In genomic region chr4:21878776-21879175, GRCm38 (mm10) we compare ENCODE assay signal across 9 mouse cellular contexts. TPM values are rescaled to one million over a fixed set of nuclear protein-coding genes. Genes with fewer than 3 reads are reported as not detected.
DNase-seq lines count a peak whose midpoint lies in the region; ATAC-seq and TF ChIP-seq lines count a peak whose summit lies in the region.
"Had no signal": no experiment of that assay in that cellular context is flagged by ENCODE, and none has a peak within 500 bp of the region (broad histone marks: within the 10 kb centered on the region; RNA-seq: fewer than 3 reads in every experiment).

No protein-coding gene starts in this region.

- peak overlapping the region; percentile 72 for H3K4me2 ChIP-seq in heart, embryonic 11.5 days
- H3K4me2 ChIP-seq in forebrain, postnatal 0 days (ENCODE audit: low read depth) = peak overlapping the region; percentile 59

- TF ChIP-seq RAD21 in MEL (IDR thresholded peaks at IDR 0.05; ENCODE audit: low read depth, low read length) = no peak

- peak overlapping the region; percentile 72 for H3K4me3 ChIP-seq in heart, embryonic 11.5 days (ENCODE audit: low read depth, low read length)
- H3K4me3 ChIP-seq in MEL (ENCODE audit: control insufficient read depth in 1 of 2, insufficient read depth in 1 of 2, low read depth in 2 of 2, low read length in 2 of 2) = peak overlapping the region; percentile 68 to 88
- H3K4me3 ChIP-seq in forebrain, postnatal 0 days (ENCODE audit: low read depth, low read length) = peak overlapping the region; percentile 83
- H3K4me3 ChIP-seq in macrophage (ENCODE audit: inconsistent target) = peak overlapping the region; percentile 73

- TF ChIP-seq CTCF in MEL (IDR thresholded peaks at IDR 0.05 in 2 of 3, conservative IDR thresholded peaks at IDR 0.05 in 1 of 3; ENCODE audit: control insufficient read depth in 1 of 3, insufficient read depth in 1 of 3, low read depth in 2 of 3, low read length in 3 of 3, poor library complexity in 1 of 3, severe bottlenecking in 1 of 3) = no peak
- TF ChIP-seq CTCF in forebrain, postnatal 0 days (IDR thresholded peaks at IDR 0.05; ENCODE audit: low read depth) = no peak

- H3K36me3 ChIP-seq in heart, embryonic 11.5 days (ENCODE audit: control insufficient read depth, insufficient read depth, low read length) = peaks cover 3% of the 10 kb centered on the region
- H3K36me3 ChIP-seq in MEL (ENCODE audit: control insufficient read depth in 1 of 2, insufficient read depth in 2 of 2, low read length in 2 of 2) = peaks cover 8 to 9% of the 10 kb centered on the region in 2 experiments
- H3K36me3 ChIP-seq in forebrain, postnatal 0 days (ENCODE audit: insufficient read depth) = peaks cover 4% of the 10 kb centered on the region
- peaks cover 22% of the 10 kb centered on the region for H3K36me3 ChIP-seq in macrophage (ENCODE audit: inconsistent target)

- no peak overlapping the region for H3K27ac ChIP-seq in heart, embryonic 11.5 days (ENCODE audit: low read depth, low read length)
- H3K27ac ChIP-seq in MEL (ENCODE audit: control insufficient read depth, low read depth, low read length) (no peak overlapping the region), macrophage (no peak overlapping the region)
- no peak overlapping the region for H3K27ac ChIP-seq in forebrain, postnatal 0 days (ENCODE audit: low read depth, low read length)

- H3K9me3 ChIP-seq in heart, embryonic 11.5 days (replicated peaks; ENCODE audit: control insufficient read depth, low read length) = no peaks in the 10 kb centered on the region
- no peaks in the 10 kb centered on the region for H3K9me3 ChIP-seq in MEL (replicated peaks; ENCODE audit: insufficient read depth, low read length)
- H3K9me3 ChIP-seq in forebrain, postnatal 0 days (ENCODE audit: low read length) = no peaks in the 10 kb centered on the region

- H3K4me1 ChIP-seq in heart, embryonic 11.5 days (ENCODE audit: control insufficient read depth, insufficient read depth, low read length) = no peaks in the 10 kb centered on the region
- no peaks in the 10 kb centered on the region for H3K4me1 ChIP-seq in MEL (ENCODE audit: control insufficient read depth in 1 of 2, insufficient read depth in 2 of 2, low read length in 2 of 2)
- H3K4me1 ChIP-seq in forebrain, postnatal 0 days (ENCODE audit: insufficient read depth) = no peaks in the 10 kb centered on the region

- no peak for TF ChIP-seq POLR2A in MEL (IDR thresholded peaks at IDR 0.05; ENCODE audit: control insufficient read depth in 1 of 2, insufficient read depth in 1 of 2, low read depth in 1 of 2, low read length in 2 of 2, poor library complexity in 1 of 2)

- no peaks in the 10 kb centered on the region for H3K27me3 ChIP-seq in heart, embryonic 11.5 days (ENCODE audit: control insufficient read depth, insufficient read depth, low read length)
- no peaks in the 10 kb centered on the region for H3K27me3 ChIP-seq in MEL (ENCODE audit: control insufficient read depth in 1 of 2, insufficient read depth in 2 of 2, low read length in 2 of 2)
- no peaks in the 10 kb centered on the region for H3K27me3 ChIP-seq in forebrain, postnatal 0 days (ENCODE audit: insufficient read depth, low read length)

- peak overlapping the region; percentile 89; the same call in 1 of the 2 replicates for H3K9ac ChIP-seq in heart, embryonic 11.5 days (ENCODE audit: low read depth, low read length)
- peak overlapping the region; percentile 91 for H3K9ac ChIP-seq in MEL (ENCODE audit: control insufficient read depth, low read depth, low read length, poor library complexity, severe bottlenecking)
- H3K9ac ChIP-seq in forebrain, postnatal 0 days = no peak overlapping the region

- 36% methylated on average over 6 of the region's 6 CpGs for WGBS in heart, embryonic 11.5 days (ENCODE audit: insufficient replicate concordance)
- 21% methylated on average over 6 of the region's 6 CpGs for WGBS in forebrain, postnatal 0 days
- 28% methylated on average over 6 of the region's 6 CpGs for WGBS in macrophage (ENCODE audit: missing documents)

- ATAC-seq in heart, embryonic 11.5 days (replicated peaks; ENCODE audit: insufficient number of reproducible peaks, low FRiP score, low TSS enrichment) = no peak
- ATAC-seq in forebrain, postnatal 0 days = no peak

- peak in 1 of 2 experiments; percentile 22; a peak in 1 of 4 replicates for TF ChIP-seq EP300 in MEL (IDR thresholded peaks at IDR 0.05; ENCODE audit: low read depth in 1 of 2, low read length in 2 of 2)

- H3K79me2 ChIP-seq in MEL (ENCODE audit: control insufficient read depth, insufficient read depth, low read length, poor library complexity) (peaks cover 1% of the 10 kb centered on the region; the same call in 1 of the 2 replicates), macrophage (ENCODE audit: inconsistent target) (no peaks in the 10 kb centered on the region)

- DNase-seq in heart, adult 18-20 months = no peak
- peak; percentile 51 for DNase-seq in MEL (ENCODE audit: low read depth, low spot score)
- no peak for DNase-seq in forebrain, postnatal 0 days
- DNase-seq in right cerebral cortex, adult 18-20 months = no peak
- DNase-seq in thymus, postnatal 4 days = no peak
- DNase-seq in frontal cortex, postnatal 14 days (ENCODE audit: low spot score in 2 of 2) = no peak
- DNase-seq: cerebellum, adult 8-10 months had no signal

TF ChIP-seq in MEL, 35 proteins besides CTCF, POLR2A, EP300 and RAD21:
- TF ChIP-seq MAFK (IDR thresholded peaks at IDR 0.05; ENCODE audit: borderline replicate concordance, low read depth, low read length) = no peak
- 0 out of 2 replicates have a peak, but pooled peaks have one; percentile 73 for TF ChIP-seq ZNF384 (IDR thresholded peaks at IDR 0.05; ENCODE audit: low read depth, low read length)
- peak; percentile 38; the same call in 1 of the 2 replicates for TF ChIP-seq GATA1 (IDR thresholded peaks at IDR 0.05; ENCODE audit: low read depth, low read length)
- TF ChIP-seq ZMIZ1 (IDR thresholded peaks at IDR 0.05; ENCODE audit: low read depth, low read length) = 0 out of 2 replicates have a peak, but pooled peaks have one; percentile 34

RNA-seq across cellular contexts. Expression of gene Coq3, which starts 0.7 kb away (rescaled TPM):
- polyA plus RNA-seq in heart, embryonic 11.5 days (2014; fragmentation: Nextera tagmentation; extraction: Ambion mirVana) = 14.8 and 16.9 TPM in 2 replicates
- 10 to 100 TPM; 38.7 to 39.9 TPM for total RNA-seq in heart, adult 18-20 months (2021)
- total RNA-seq in MEL (2012; rRNA removed) = 11.2 and 12.7 TPM in 2 replicates
- polyA plus RNA-seq in MEL (2012; ENCODE audit: insufficient read depth in 1 of 2, insufficient read length in 2 of 2, low read depth in 1 of 2, low replicate concordance in 2 of 2, missing spikeins in 1 of 2) (10 to 100 TPM in 1 of 2 experiments, not detected in 1; 15.1 TPM), macrophage (2018) (5.3 to 9.8 TPM (median 7.6 TPM) in 3 replicates)
- total RNA-seq in forebrain, postnatal 0 days (2014; rRNA removed) = 15.7 and 20.7 TPM in 2 replicates
- 22.2 and 22.7 TPM in 2 replicates for polyA plus RNA-seq in forebrain, postnatal 0 days (2015; fragmentation: Nextera tagmentation; extraction: Ambion mirVana)
- total RNA-seq in macrophage (2018; cell fraction: chromatin; rRNA removed) = 10 to 100 TPM in 9 of 26 experiments, 1 to 10 TPM in 17; 2.2 to 14.5 (median 8.6) TPM
- total RNA-seq in macrophage (2018; cell fraction: cytosol; rRNA removed) = 1 to 10 TPM; 4.8 to 7.8 (median 6.1) TPM
- 10 to 100 TPM in 1 of 26 experiments, 1 to 10 TPM in 25; 1.7 to 11.4 (median 5.3) TPM for total RNA-seq in macrophage (2018; cell fraction: nucleus; rRNA removed)

RNA-seq across cellular contexts. Expression of gene Pnisr, which starts 31.4 kb away (rescaled TPM):
- polyA plus RNA-seq in heart, embryonic 11.5 days (2014; fragmentation: Nextera tagmentation; extraction: Ambion mirVana) = 90.5 and 106 TPM in 2 replicates
- total RNA-seq in heart, adult 18-20 months (2021) = 10 to 100 TPM; 16.6 to 25.0 TPM
- total RNA-seq in MEL (2012; rRNA removed) = 31.7 and 33.6 TPM in 2 replicates
- 10 to 100 TPM in 1 of 2 experiments, not detected in 1; 99.0 TPM for polyA plus RNA-seq in MEL (2012; ENCODE audit: insufficient read depth in 1 of 2, insufficient read length in 2 of 2, low read depth in 1 of 2, low replicate concordance in 2 of 2, missing spikeins in 1 of 2)
- total RNA-seq in forebrain, postnatal 0 days (2014; rRNA removed) = 83.8 and 104 TPM in 2 replicates
- polyA plus RNA-seq in forebrain, postnatal 0 days (2015; fragmentation: Nextera tagmentation; extraction: Ambion mirVana) = 99.5 and 128 TPM in 2 replicates
- total RNA-seq in macrophage (2018; cell fraction: chromatin; rRNA removed) = 1,000 to 10,000 TPM in 1 of 26 experiments, 100 to 1,000 TPM in 25; 324 to 1,084 (median 615) TPM
- 10 to 100 TPM in 25 of 26 experiments, 1 to 10 TPM in 1; 8.4 to 47.8 (median 17.2) TPM for total RNA-seq in macrophage (2018; cell fraction: cytosol; rRNA removed)
- 100 to 1,000 TPM; 197 to 803 (median 330) TPM for total RNA-seq in macrophage (2018; cell fraction: nucleus; rRNA removed)
- 30.7 to 78.7 TPM (median 47.5 TPM) in 3 replicates for polyA plus RNA-seq in macrophage (2018)

RNA-seq across cellular contexts. Expression of gene Faxc, which starts 52.4 kb away (rescaled TPM):
- polyA plus RNA-seq in heart, embryonic 11.5 days (2014; fragmentation: Nextera tagmentation; extraction: Ambion mirVana) = 3.6 and 3.8 TPM in 2 replicates
- 1 to 10 TPM; 1.1 to 1.6 TPM for total RNA-seq in heart, adult 18-20 months (2021)
- total RNA-seq in MEL (2012; rRNA removed) = not detected in 2 replicates
- polyA plus RNA-seq in MEL (2012; ENCODE audit: insufficient read depth in 1 of 2, insufficient read length in 2 of 2, low read depth in 1 of 2, low replicate concordance in 2 of 2, missing spikeins in 1 of 2) (not detected), macrophage (2018) (not detected in 3 replicates)
- 64.1 and 72.0 TPM in 2 replicates for total RNA-seq in forebrain, postnatal 0 days (2014; rRNA removed)
- 8.5 and 11.8 TPM in 2 replicates for polyA plus RNA-seq in forebrain, postnatal 0 days (2015; fragmentation: Nextera tagmentation; extraction: Ambion mirVana)
- total RNA-seq in macrophage (2018; cell fraction: chromatin; rRNA removed) = under 1 TPM in 1 of 26 experiments, not detected in 25; 0.82 TPM
- total RNA-seq in macrophage (2018; cell fraction: cytosol; rRNA removed) = not detected
- total RNA-seq in macrophage (2018; cell fraction: nucleus; rRNA removed) = under 1 TPM in 1 of 26 experiments, not detected in 25; 0.17 TPM
